Mouse (Mus musculus): ENCODE results near the gene Six1. TPM values are rescaled to one million over a fixed set of nuclear protein-coding genes. Genes with fewer than 3 reads are reported as not detected.

Gene Six1
- polyA plus RNA-seq (2012; rRNA removed): 0.20 TPM in 1 of 2 replicates, not detected in the other

GRCm38 (mm10) chr12:73053668-73054241 lies at the start of gene Six1:
Gene Six1 (minus strand): TSS chr12:73053887.

Other genes with a start within 250 kb of the Six1 start
- gene Six6, start 114.0 kb downstream of the Six1 start, polyA plus RNA-seq (2012; rRNA removed): not detected in 2 replicates
- 1.3 TPM in 2 replicates for gene 4930447C04Rik, start 113.1 kb downstream of the Six1 start, polyA plus RNA-seq (2012; rRNA removed)
- 0.01 and 0.05 TPM in 2 replicates for gene Six4, start 59.6 kb upstream of the Six1 start, polyA plus RNA-seq (2012; rRNA removed)
- 7.4 and 7.5 TPM in 2 replicates for gene Mnat1, start 69.8 kb upstream of the Six1 start, polyA plus RNA-seq (2012; rRNA removed)
- gene Trmt5, start 232.8 kb upstream of the Six1 start, polyA plus RNA-seq (2012; rRNA removed): 6.2 and 7.2 TPM in 2 replicates
- gene Slc38a6, start 232.9 kb upstream of the Six1 start, polyA plus RNA-seq (2012; rRNA removed): 2.7 and 3.4 TPM in 2 replicates